Mouse (Mus musculus): ENCODE data around the gene Phf24.

GRCm38 (mm10) chr4:42921536-42921935 is 5.1 kb downstream of the Phf24 start:
- TF ChIP-seq CTCF (IDR thresholded peaks at IDR 0.05; ENCODE audit: extremely low read depth, insufficient read depth, insufficient read length, insufficient replicate concordance) (no peak), POLR2A (IDR thresholded peaks at IDR 0.05; ENCODE audit: low read depth, low read length) (no peak)
